Mouse (Mus musculus): ENCODE measurements around the gene Gm4301.
"Not testable (repeated sequence)": the region's sequence is repeated elsewhere in the genome, so short reads cannot be mapped to it uniquely, and the experiment has no call there.

The Gm4301 gene

DNA sequence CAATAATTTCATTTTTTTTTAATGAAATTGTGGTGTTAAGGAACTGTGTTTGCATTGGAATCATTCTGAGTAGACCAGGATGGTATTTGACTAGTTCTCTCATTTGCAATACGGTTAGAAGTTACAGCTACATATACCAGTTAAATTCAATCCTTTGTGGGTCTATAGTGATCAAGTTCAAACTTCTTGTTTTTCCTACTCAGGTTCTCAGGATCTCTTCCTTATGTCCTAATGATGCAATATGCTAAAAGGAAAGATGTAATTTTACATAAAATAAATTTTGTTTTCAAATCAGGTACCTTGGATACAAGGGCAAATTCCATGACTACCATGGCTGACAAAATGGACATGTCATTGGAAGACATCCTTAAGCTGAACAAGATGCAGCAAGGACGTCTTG lies at the start of gene Gm4301:
Gm4301 (plus strand) TSS at position 301 of the 400 bp plus-strand sequence.
- DNase-seq (ENCODE audit: low read depth, low spot score): not testable (repeated sequence)

DNA sequence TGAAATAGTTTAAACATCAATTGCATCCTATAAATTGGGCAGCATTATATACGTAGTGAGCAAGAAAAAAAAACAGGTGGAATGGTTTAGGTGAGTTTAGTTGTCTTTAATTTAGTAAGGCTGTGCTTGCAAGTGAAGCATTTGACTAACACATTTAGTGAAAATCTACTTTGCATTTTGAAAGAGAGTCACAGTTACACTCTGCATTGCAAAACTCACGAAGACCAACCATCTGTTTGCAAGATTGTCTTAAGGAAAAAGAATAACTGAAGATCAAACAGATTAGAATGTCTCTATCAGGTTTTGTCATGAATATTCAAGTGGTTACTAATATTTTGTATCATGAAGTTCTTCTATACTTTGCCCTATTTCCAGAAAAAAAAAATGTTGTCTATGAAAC lies 39.4 kb upstream of the Gm4301 start:
- DNase-seq (ENCODE audit: low read depth, low spot score): peak; percentile 31

DNA sequence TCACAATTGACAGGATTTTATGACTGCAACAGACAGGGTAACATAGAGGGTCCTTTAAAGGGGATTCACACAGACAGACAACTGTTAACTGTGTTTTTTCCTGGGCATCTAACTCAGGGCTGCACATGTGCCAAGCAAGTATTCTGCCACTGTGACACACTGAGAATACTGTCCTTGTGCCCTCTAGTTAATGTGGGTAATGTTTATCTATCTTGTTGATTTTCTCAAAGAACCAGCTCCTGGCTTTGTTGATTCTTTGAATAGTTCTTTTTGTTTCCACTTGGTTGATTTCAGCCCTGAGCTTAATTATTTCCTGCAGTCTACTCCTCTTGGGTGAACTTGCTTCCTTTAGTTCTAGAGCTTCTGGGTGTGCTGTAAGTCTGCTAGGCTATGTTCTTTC lies 35.4 kb upstream of the Gm4301 start:
- DNase-seq (ENCODE audit: low read depth, low spot score): not testable (repeated sequence)

DNA sequence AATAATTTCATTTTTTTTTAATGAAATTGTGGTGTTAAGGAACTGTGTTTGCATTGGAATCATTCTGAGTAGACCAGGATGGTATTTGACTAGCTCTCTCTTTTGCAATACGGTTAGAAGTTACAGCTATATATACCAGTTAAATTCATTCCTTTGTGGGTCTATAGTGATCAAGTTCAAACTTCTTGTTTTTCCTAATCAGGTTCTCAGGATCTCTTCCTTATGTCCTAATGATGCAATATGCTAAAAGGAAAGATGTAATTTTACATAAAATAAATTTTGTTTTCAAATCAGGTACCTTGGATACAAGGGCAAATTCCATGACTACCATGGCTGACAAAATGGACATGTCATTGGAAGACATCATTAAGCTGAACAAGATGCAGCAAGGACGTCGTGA lies 5.1 kb downstream of the Gm4301 start, which contains the start of gene Gm4302:
Gm4302 (plus strand) TSS at position 301 of the 400 bp plus-strand sequence.
- DNase-seq (ENCODE audit: low read depth, low spot score): not testable (repeated sequence)

GRCm38 (mm10) chr10:100345672-100346071 lies 10.2 kb downstream of the Gm4301 start, which contains the start of gene Gm4303:
TSS of gene Gm4303 (plus strand) at chr10:100345972.
- DNase-seq (ENCODE audit: low read depth, low spot score): not testable (repeated sequence)

DNA sequence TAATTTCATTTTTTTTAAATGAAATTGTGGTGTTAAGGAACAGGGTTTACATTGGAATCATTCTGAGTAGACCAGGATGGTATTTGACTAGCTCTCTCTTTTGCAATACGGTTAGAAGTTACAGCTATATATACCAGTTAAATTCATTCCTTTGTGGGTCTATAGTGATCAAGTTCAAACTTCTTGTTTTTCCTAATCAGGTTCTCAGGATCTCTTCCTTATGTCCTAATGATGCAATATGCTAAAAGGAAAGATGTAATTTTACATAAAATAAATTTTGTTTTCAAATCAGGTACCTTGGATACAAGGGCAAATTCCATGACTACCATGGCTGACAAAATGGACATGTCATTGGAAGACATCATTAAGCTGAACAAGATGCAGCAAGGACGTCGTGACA lies 15.3 kb downstream of the Gm4301 start, which contains the start of gene Gm4305:
Gm4305 (plus strand) TSS at position 301 of the 400 bp plus-strand sequence.
- DNase-seq (ENCODE audit: low read depth, low spot score): not testable (repeated sequence)

GRCm38 (mm10) chr10:100356841-100357240 lies 21.4 kb downstream of the Gm4301 start:
- DNase-seq (ENCODE audit: low read depth, low spot score): not testable (repeated sequence)

- DNase-seq (ENCODE audit: low read depth, low spot score): not testable (repeated sequence)
Observed at GRCm38 (mm10) chr10:100361038-100361437, 25.6 kb downstream of the Gm4301 start, which contains the start of gene Gm4307. TSS of gene Gm4307 (plus strand) at chr10:100361338.

GRCm38 (mm10) chr10:100382460-100382859 lies 47.0 kb downstream of the Gm4301 start, which contains the start of gene Gm4312:
TSS of gene Gm4312 (minus strand) at chr10:100382560.
- DNase-seq (ENCODE audit: low read depth, low spot score): not testable (repeated sequence)

Measured in telencephalon, adult 2 months (tissue).